Mouse (Mus musculus) megakaryocyte, embryonic 14.5 days (primary cell): ENCODE measurements at regions not wholly inside any gene's neighbourhood (a gene's known extent, or its start where the extent isn't known, plus 50 kb on each side); places are given as distances from the start of the nearest gene placed in this dataset.

Source experiments
- FLI1 ChIP-seq: IDR thresholded peaks from 2 replicates; pipeline ENCODE4 v1.6.1; 2012; ENCODE audit warnings: low read length, inconsistent platforms, mixed read lengths
- GATA1 ChIP-seq: IDR thresholded peaks from 3 replicates; pipeline ENCODE4 v1.6.1; 2012; ENCODE audit warnings: mixed read lengths, low read length, inconsistent platforms, borderline replicate concordance

DNA sequence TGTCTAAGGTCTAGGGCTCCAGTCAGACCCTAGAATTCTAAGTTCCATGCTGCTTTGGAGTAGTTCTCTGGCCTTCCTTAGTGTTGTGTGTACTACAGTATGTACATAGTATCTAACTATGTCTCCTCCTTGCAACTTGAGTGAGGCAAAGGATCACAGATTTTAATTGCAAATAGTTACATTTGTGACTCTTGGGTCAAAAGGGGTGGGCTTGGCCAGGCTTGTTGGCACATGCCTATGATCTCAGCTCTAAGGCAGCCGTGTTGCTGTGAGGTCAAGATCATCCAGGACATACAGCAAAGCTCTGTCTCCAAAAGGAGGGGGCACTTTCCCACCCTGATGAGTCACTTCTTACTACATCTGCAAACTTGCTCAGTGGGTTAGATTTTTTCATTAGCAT is 89.8 kb upstream of the Cpm start:
- no peak for TF ChIP-seq GATA1
- TF ChIP-seq FLI1: no peak
